Mouse (Mus musculus) thymus, postnatal 14 days (tissue): ENCODE data around the gene Klhl26.
A peak's percentile ranks its signal among the peaks of the same experiment; 100 is the strongest.

Experiments
- DNase-seq: peaks from one replicate; pipeline ENCODE4 v3.0.0; 2021

The Klhl26 gene

DNA sequence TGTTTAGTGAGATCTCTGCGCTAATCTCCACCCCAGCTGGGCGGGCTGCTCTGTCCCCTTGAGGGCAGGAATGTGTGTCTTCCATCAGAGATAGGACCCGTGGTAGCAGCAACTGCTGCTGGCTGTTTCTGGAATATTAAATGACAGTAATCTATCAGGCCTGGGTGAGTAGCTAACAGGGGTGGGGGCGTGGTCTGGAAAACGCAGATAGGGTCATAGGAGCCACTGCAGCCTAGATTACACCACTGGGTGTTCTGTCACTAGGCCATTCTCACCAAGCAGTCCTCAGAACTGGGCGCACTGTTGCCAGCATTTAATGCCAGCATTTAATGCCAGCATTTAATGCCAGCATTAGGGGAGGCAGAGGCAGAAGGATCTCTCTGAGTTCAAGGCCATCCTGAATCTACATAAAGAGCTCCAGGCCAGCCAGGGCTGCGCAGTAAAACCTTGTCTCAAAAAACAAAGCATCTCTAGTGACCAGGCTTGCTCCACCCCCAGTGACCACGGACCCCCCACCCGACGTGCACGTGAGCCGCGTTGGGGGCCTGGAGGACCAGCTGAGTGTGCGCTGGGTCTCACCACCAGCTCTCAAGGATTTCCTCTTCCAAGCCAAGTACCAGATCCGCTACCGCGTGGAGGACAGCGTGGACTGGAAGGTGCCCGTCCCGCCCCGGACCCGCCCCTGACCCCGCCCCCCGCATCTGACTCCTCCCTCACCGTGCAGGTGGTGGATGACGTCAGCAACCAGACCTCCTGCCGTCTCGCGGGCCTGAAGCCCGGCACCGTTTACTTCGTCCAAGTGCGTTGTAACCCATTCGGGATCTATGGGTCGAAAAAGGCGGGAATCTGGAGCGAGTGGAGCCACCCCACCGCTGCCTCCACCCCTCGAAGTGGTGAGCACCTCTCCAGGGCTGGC, 23.9 kb upstream of the Klhl26 start:
- peak; percentile 59 for DNase-seq

DNA sequence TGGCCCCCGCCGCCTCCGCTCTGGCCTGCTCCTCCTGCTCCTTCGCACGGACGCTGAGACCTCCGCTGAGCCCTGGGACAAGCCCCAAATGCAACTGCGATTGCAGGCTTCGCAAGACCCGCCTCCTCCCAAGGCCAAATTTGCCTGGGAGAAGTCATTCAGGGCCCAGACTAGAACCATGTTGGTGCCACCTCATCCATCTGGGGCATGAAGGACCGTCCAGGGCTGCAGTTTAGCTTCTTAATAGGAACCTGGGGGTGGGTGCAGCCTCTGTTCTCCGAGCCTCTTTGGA, 18.9 kb upstream of the Klhl26 start:
- DNase-seq: no peak

DNA sequence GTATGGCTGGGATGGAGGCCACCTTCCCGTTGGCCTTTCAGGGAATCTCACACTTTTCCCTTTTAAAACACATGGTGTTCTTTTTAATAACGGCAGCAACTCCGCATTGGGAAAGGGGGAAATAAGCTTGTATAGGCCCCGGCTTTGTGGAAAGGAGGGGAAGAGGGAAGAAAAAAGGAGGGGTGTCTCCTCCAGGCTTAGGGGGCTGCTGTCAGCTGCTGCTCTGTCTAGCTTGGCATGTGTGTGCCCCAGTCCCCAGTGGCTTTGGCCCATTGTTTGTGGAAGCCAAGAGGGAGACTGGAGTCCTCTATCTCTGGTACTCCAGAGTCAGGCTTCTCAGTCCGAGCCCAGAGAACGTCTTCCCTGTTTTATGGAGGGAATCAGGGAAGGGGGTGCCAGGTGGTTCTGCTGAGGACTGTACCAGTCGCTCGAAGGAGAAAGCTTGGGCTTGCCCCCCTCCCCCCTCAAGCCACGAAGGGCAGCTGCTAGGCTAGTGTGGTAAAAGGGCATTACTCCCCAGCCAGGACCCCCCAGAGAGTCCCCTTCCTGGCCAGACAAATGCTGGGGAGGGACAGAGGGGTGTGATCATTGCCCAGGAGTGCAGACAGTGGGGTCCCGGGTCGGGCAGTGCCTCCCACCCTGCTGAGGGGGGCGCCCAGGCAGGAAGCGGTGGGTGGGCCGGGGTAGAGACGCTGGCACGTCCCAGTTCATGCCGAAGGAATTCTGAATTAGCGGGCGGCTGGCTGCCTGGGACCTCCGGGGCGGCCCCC, 18.4 kb upstream of the Klhl26 start:
- no peak for DNase-seq

DNA sequence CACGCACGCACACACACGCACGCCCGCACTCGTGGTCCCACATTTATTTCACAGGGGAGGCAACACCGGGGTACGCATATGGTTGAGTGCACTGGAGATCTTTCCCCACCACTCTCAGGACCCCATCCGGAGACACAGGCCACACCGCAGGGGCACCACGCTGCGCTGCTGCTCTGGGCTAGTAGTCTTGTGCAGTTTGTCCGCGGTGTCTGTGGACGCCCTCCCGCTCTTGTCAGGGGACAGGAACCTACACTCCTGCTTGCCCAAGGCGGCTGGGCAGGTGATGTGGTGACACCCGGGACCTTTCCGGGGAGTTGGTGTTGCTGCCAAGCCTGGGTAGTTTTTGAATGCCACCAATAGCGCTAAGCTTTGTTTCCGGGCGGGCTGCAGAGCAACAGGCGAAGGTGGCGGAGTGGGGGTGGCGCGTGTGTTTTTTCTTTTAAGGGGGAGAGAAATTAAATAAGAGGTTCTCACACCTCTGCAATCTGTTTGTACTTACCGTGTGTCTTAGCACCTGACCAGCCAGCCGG, 17.7 kb upstream of the Klhl26 start:
- DNase-seq: no peak

DNA sequence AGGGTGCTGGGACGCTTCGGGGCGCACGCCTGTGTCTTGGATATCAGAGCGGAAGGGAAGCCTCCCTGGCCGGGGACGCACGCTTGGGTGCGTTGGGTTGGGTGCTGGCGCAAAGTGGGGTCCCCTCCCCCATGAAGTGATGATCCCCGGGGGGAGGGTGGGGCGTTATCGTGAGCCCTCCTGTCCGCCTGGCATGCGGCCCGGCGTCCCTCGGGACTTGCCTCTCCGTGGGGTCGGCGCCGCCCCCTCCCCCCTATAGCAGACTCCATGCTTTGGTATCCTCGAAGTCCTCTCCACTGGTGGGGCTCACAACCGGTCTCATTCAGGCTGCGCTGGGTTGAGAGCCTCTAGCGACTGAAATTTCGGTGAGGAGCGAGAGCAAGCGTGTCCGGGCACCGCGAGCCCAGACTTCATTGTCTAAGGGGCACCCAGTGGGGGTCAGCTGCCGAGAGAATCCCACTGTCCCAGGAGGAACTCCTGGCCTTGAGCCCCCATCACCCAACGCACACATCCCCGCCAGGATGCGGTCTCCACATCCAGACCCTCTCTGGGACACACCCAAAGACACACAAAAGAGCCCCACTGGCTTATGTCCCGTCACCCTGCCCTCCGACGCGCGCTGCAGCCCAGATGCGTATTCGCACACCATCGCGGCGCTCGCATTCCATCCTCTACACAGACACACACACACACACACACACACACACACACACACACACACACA, 17.1 kb upstream of the Klhl26 start:
- no peak for DNase-seq

DNA sequence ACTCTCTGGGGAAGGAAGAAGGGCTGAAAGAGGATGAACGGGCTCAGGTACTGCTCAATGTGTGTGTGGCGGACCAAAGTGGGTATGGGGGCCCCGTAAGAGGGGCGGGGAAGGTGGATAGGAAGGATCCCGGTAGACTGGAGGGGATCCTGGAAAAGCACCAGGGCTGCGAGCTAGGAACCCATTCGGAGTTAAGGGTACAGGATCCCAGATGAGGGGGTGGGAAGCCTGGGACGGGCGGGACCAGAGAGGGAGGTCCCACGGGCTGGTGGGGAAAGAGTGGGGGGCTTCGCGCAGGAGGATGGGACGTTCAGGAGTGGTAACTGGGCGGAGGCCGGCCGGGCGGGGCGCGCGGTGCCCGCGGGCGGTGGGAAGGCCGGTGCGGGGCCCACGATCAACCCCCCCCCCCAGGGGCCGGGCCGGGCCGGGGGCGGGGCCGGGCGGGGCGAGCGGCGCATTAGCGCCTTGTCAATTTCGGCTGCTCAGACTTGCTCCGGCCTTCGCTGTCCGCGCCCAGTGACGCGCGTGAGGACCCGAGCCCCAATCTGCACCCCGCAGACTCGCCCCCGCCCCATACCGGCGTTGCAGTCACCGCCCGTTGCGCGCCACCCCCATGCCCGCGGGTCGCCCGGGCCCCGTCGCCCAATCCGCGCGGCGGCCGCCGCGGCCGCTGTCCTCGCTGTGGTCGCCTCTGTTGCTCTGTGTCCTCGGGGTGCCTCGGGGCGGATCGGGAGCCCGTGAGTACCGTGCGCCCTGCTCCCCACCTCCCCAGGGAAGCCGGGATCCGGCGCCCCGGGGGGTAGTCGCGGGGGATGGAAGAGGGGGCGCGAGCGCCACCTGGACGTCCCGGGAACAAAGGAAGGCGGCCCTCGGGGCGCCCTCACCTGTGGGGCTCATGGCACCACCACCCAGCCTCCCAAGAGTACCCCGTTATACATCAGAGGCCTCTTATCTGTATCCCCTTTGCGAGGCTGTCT, 16.2 kb upstream of the Klhl26 start, which contains the start of gene Crlf1:
Gene Crlf1, plus strand, starts transcription at position 495 of the 977 bp plus-strand sequence.
- DNase-seq: no peak

DNA sequence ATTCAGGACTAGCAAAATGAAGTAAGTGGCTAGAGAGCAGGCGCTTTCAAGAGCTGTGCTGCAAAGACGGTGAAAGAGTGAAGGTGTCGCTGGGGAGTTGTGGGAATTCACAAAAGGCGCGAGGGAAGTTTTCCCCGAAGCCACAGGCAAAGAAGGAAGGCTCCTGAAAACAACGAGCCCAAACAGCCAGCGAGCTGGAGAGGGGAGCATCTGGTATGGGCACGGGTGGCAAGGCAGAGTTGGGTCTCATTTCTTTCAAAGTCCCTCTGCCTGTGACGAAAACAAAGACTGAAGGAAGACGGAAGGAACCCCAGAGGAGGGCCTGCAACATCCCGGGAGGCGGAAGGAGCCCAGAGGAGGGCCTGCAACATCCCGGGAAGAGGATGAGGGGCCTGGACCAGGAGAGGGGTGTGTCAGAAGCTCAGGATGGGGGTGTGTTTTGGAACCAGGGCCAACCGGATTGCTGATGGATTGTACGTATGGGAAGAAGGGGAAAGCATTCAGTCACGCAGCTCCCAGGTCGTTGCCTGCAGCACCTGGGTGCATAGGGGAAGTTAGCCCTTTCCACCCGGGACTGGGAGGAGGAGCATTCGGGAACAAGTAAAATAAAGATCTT, 14.2 kb upstream of the Klhl26 start:
- no peak for DNase-seq

DNA sequence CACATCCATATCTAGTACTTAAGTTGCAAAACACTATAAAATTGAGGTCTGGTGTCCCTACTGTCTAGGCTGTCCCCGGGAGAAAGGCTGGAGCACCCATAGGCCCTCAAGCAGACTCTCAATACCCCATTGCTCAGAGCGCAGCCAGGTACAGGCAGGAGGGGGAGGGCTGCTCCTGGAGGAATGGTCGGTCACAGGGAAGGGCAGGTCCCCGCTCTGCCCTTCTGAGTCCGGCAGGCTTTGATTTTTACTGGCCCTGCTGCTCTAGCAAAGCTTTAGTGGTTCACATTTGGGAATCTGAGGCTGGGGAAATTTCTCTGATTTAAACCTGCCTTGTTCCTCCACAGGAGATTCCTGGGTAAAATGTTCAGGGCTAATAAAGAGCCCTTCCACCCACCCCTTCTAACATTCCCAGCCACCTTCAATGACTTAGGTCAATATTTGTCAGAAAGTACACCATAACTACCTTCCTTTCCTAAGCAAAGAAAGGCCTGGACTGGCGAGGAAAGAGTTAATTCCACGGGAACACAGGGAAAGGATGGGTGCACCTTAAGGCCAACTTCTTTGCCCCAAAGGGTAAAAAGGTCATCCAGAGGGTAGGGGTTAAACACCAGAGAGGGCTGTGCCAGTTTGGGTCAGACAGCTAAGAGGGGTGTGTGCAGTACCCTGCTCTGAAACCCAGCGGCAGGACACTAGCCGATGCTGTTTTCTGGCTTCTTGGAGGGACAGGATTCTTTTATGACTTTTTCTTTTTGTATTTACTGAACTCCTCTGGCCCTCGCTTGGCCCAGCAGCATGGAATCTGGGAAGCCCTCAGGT, 13.5 kb upstream of the Klhl26 start:
- DNase-seq: no peak

DNA sequence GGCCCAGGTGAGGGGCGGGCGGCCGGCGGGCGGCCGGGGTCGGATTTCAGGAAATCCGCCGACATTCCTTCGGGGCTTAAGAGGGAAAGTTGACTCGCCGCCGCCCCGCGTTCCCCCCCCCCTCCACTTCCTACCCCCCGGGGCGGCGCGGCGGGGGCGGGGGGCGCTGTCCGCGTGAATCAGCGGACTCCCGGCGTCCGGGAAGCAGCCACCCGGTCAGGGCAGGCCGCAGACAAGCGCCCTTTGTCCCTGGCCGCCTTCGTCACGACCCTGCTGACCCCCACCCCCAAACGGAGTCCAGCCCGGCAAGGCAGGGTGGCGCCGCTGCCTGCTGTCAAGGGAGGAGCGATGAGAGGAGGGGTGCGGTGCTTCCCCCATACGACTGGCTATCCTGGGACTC, 12.8 kb upstream of the Klhl26 start:
- DNase-seq: no peak

DNA sequence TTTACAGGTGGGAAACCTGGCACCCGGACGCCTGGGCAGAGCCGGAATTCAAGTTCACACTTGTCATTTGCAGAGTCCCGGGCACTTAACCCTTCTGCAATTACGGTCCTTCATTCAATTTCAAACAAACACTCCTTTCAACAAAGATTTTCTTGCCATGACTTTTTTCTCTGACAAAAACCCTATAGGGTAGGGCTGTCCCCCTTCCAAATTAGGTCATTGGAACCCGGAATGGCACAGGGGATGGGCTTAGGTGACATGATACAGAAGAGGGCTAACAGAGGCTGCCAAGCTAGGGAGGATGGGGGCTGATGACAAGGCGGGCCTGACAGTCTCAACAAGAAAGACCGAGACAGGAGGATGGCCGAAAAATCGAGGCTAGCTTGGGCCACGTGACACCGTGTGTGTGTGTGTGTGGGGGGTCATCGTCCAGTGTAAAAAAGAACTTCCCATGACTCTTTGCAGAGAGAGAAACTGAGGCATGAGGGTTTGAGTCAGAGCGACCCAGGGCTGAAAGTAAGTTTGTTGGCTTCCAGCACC, 12.2 kb upstream of the Klhl26 start:
- DNase-seq: no peak

DNA sequence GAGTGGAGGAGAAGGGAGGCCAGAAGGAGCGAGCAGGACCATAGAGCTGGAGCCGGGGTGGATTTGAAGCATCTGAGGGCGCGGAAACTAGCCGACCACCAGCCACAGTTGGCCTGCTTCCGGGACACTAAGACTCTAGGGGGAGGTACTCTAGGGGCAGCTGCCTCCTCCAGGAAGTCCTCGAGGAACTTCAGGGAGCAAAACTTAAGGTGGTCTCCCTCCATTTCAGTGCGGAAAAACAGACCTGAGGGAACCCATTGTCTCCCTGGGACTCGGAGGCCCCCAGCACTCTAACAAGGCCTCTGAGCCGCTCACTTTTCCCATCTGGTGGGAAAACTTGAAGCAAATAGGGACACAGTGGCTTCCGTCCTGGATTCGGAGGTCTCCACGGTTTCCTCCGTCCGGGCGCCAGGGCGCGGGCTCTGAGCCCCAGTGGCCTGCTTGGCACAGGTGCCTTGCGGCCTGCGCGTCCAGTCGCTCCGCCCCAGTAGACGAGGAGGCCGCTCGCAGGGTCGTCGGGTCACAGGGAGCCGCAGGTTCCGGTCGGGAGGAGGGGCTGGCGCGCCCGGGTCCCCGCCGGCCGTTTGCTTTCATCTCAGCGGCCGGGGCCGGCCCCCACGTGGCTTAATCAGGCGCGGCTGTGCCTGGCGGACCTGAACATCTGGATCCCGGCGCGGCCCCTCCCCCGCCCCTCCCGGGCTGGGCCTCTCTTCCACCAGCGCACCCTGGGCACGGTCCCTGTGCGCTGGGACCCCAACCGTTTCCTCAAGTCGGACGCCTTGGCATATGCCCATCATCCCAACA, 11.4 kb upstream of the Klhl26 start:
- peak; percentile 26 for DNase-seq

DNA sequence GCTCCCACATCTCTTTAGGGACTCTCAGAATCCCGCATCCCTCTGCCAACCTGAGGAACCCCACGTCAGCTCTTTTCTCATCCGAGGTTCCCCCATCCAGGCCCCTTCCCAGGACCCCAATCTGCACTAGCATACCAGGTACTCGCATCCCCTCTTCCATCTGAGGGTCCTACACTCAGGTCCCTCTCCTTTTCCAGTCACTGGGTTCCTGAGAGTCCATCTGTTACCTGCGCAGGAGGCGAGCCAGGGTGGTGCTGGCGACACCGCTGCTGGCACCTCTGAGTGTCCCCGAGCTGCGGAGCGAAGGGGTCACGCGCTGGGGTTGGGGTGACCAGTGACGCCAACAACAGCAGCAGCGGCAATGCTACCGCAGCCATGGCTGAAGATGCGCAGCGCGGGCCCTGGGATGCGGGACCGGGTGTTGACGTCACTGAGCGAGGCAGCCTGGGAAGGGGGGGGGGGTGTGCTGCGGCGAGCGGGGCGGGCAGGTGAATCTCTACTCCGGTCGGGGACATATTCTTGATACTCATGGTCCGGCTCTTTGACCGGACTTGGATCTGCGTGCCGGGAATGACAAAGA, 10.3 kb upstream of the Klhl26 start, which contains the start of gene Tmem59l:
Gene Tmem59l, minus strand, starts transcription at position 418 of the 580 bp plus-strand sequence.
- no peak for DNase-seq

DNA sequence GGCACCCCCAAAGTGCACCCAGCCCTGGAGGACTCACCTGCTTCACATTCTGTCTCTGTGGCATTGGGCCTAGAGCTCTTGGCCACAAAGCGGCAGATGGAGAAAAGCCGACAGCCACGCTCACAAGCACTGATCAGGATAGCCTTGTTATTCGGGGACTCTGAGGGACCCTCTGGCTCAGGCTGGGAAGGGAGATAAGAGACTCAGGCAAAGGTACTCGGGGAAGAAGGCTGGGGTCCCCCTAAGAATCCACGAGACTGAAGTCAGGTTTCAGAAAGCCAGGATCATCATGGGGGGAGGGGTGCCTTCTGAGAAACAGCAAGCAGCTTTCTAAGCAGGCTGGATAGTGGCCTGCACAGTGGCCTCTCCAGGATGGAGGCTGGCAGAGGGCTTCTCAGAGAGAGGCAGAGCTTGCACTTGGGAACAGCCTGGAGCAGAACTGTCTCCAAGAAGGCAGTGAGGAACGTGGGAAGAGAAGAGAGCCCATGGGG, 9.5 kb upstream of the Klhl26 start:
- no peak for DNase-seq

DNA sequence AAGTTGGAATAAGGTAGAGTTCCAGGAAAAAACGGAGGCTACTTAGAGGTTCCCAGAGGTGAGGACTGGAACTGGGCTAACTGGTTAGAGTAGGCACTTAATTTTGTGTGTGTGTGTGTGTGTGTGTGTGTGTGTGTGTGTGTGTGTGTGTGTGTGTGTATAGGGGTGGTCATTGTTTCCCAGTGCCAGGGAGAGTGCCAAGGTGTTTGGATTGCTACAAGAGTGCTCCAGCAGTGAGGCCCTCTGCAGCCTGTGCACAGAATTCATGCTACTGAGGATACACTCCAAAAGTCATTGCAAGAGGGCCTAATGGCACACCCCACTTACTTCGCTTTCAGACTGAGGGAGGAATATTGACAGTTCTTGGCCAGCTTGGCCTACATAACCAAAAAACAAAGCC, 6.2 kb upstream of the Klhl26 start:
- DNase-seq: no peak

DNA sequence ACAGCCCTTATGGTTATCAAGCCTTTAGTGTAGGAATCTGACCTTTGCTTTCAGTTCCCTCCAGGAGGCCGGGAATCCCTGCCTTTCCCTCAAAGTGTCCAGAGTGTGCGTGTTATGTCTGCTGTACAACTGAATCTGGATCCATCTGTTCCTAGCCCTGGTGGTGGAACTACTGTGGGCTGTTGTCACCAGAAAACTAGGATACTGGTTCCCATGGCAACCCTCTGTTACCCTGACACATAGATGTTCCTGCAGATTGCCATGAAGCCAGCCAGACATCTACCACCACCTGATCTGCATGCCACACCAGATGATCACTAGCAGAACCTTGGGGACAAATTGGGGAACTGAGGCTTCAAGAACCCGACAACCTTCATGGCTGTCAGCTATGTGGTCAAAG, 5.1 kb upstream of the Klhl26 start:
- no peak for DNase-seq

DNA sequence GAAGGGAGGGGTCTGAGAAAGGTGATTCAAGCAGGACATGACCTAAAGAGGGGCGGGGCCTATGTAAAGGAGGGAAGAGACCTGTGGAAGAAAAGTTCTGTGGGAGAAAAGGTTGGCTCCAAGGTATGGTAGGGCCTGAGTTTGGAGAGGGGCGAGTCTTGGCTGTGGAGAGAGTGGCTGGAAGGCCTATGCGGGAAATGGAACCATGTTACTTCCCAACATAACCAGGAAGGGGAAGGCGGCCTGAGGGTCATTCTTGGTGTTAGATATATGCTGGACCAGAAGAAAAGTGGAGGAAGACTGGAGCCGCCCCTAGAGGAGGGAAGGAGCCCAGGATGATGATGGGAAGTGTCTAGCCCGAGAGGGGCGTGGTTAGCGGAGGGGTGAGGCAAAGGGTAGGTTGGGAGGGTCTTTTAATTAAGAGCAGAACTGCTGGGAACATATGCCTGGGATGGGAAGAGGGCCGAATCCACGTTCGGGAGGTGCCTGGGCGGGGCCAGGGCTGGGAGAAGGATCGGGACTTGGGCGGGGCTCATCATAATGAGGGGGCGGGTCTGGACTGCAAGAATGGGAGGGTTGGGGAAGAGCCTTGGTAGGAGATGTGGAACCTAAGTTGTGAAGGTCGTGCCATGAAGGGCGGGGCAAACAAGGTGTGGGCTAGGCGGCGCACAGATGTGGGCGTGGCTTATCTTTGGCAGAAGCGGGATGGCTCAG, 658 bp upstream of the Klhl26 start:
- no peak for DNase-seq

DNA sequence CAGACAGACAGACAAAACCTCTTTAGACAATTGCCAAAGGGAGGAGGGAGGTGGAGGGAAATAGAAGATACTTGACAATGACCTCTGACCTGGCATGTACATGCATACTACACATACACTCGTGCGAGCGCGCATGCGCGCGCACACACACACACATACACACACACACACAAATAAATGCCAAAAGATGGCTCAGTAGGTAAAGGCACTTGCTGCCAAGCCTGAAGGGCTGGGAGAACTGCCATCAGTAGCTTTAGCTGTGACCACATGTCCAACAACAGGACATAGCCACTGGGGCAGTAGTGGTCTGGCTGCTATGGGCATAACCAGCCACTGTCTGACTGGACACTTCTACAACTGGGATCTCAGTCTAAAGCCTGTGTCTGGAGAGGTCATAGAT, 4.9 kb downstream of the Klhl26 start:
- DNase-seq: no peak

DNA sequence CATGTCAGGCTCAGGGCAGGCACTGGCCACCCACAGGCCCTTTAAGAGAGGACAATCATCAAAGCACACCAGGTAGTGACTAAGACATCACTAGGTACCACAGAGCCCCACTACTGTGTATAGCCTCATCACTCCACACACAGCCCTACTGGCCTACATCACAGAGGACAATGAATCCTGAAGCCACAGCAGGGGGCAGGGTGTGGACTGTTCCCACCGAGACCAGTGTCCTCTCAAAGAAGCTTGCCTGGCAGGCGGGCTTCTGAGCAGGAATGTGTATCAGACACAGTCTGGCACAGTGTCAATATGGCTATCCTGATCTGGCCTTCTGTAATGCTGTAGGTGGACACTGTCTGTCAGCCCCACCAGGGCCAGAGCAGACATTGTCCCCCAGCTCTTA, 6.8 kb downstream of the Klhl26 start:
- no peak for DNase-seq
